Mouse (Mus musculus) mesoderm, embryonic 11.5 days (tissue): ENCODE results near the gene Olfr1532-ps1.
"Not testable (repeated sequence)": the region's sequence is repeated elsewhere in the genome, so short reads cannot be mapped to it uniquely, and the experiment has no call there.

ENCODE experiments used
- DNase-seq: peaks from one replicate; pipeline ENCODE4 v3.0.0-alpha.2; 2012; ENCODE audit warnings: low read depth, low spot score

The Olfr1532-ps1 gene

GRCm38 (mm10) chr7:106907676-106908075, at the start of gene Olfr1532-ps1:
Gene Olfr1532-ps1 (plus strand): TSS chr7:106908001.
- DNase-seq, result no peak

DNA sequence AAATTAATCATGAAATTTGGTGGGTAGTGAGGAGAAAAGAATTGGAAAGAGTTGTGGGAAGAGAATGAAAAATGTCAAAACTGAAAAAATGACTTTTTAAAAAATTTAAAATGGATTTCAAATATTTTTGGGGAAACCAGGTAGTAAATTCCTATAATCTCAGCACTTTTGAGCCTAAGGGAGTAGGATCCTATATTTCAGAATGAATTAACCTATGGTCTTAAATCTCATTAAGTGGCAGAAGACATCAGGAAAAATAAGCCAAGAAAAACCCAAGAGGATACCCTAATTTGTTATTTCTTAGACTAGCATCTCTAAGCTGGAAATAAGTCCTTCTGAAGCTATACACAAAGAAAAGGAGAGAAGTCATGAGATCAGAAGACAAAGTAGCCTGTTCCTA, 44.9 kb upstream of the Olfr1532-ps1 start, which contains the start of gene Olfr704:
TSS of gene Olfr704 (plus strand) at position 301 of the 400 bp plus-strand sequence.
- no peak for DNase-seq

GRCm38 (mm10) chr7:106876791-106877190, 31.0 kb upstream of the Olfr1532-ps1 start, which contains the start of gene Olfr705:
Gene Olfr705 (minus strand): TSS chr7:106876891.
- DNase-seq, result no peak

- DNase-seq, result no peak
These were observed 19.7 kb upstream of the Olfr1532-ps1 start, which contains the start of gene Olfr706 for GRCm38 (mm10) chr7:106888062-106888461. Gene Olfr706 (minus strand): TSS chr7:106888162.

- not testable (repeated sequence) for DNase-seq
These were observed 6.7 kb upstream of the Olfr1532-ps1 start, which contains the start of gene Olfr707 for GRCm38 (mm10) chr7:106901141-106901540. Gene Olfr707 (minus strand): TSS chr7:106901241.

- not testable (repeated sequence) for DNase-seq
These were observed 13.2 kb downstream of the Olfr1532-ps1 start for GRCm38 (mm10) chr7:106920961-106921360.

DNA sequence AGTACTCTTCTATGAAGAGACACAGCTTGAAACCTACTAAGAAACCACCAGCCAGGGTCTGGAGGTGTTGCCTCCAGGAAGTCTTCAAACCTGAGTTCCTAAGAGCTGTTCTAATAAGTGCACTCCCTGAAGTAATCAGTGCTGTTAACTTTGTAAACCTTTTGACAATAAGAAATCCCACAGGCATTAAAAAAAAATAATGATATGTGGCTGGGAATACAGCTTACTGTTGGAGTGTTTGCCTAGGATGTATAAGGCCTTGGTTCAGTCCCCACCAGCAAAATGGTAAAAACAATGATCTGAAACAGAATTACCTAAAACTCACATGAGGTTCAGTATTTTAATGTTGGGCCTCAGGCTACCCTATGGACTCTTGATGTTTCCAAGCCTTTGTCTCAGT, 24.3 kb downstream of the Olfr1532-ps1 start, which contains the start of gene Olfr709-ps1:
TSS of gene Olfr709-ps1 (minus strand) at position 101 of the 400 bp plus-strand sequence.
- DNase-seq, result no peak

GRCm38 (mm10) chr7:106948212-106948611, 40.4 kb downstream of the Olfr1532-ps1 start, which contains the start of gene Olfr710:
Gene Olfr710 (minus strand): TSS chr7:106948312.
- no peak for DNase-seq

- DNase-seq, result no peak
These were observed 56.0 kb downstream of the Olfr1532-ps1 start, which contains the start of gene Olfr6 for GRCm38 (mm10) chr7:106963837-106964236. Gene Olfr6 (minus strand): TSS chr7:106963937.
